In genomic region chr6:49214928-49215747, GRCm38 (mm10) we compare ENCODE assay signal across 8 mouse cellular contexts. TPM values are rescaled to one million over a fixed set of nuclear protein-coding genes. Genes with fewer than 3 reads are reported as not detected.
DNase-seq lines count a peak whose midpoint lies in the region; ATAC-seq and TF ChIP-seq lines count a peak whose summit lies in the region.

Igf2bp3 (minus strand) TSS chr6:49214957.

- DNase-seq in cerebellum, postnatal 14 days: peak; percentile 33 to 38
- DNase-seq in cerebellum, adult 11-12 months: no peak
- peak; percentile 84 for DNase-seq in ES-E14 (ENCODE audit: low read depth, low spot score)
- DNase-seq in spleen, postnatal 10 days (ENCODE audit: low spot score in 2 of 2): peak; percentile 77 to 90
- no peak for DNase-seq in layer of hippocampus, adult 18-20 months (ENCODE audit: low spot score in 2 of 2)

- in situ Hi-C loops in ES-E14 (cut with MboI; ENCODE audit: low sequenced_read_pairs in 2 of 2, unreplicated experiment in 2 of 2): no loop called here

- no peaks in the 10 kb centered on the region for H3K9me3 ChIP-seq in ES-E14 (ENCODE audit: control insufficient read depth, insufficient read depth, low read depth, low read length)
- no peaks in the 10 kb centered on the region for H3K9me3 ChIP-seq in embryonic facial prominence, embryonic 12.5 days
- no peaks in the 10 kb centered on the region for H3K9me3 ChIP-seq in hindbrain, embryonic 12.5 days (replicated peaks)
- H3K9me3 ChIP-seq in liver, embryonic 16.5 days (replicated peaks; ENCODE audit: control insufficient read depth, low read length): no peaks in the 10 kb centered on the region

- peak within 1 kb of the TSS; percentile 91 for H3K9ac ChIP-seq in ES-E14 (ENCODE audit: insufficient read depth, low read depth, low read length, poor library complexity, severe bottlenecking)
- peak within 1 kb of the TSS; percentile 99 for H3K9ac ChIP-seq in embryonic facial prominence, embryonic 12.5 days
- H3K9ac ChIP-seq in hindbrain, embryonic 12.5 days: peak within 1 kb of the TSS; percentile 97
- peak within 1 kb of the TSS; percentile 76 for H3K9ac ChIP-seq in liver, embryonic 16.5 days (ENCODE audit: low read depth, low read length)

- WGBS in embryonic facial prominence, embryonic 12.5 days: 1% methylated on average over 68 of the region's 68 CpGs
- WGBS in hindbrain, embryonic 12.5 days: under 1% methylated on average over 66 of the region's 68 CpGs
- WGBS in liver, embryonic 16.5 days (ENCODE audit: insufficient replicate concordance): under 1% methylated on average over 62 of the region's 68 CpGs

- ATAC-seq in embryonic facial prominence, embryonic 12.5 days (ENCODE audit: insufficient number of reproducible peaks, insufficient read depth, low FRiP score, low TSS enrichment): peak; percentile 80
- ATAC-seq in hindbrain, embryonic 12.5 days (ENCODE audit: low FRiP score): peak; percentile 82
- ATAC-seq in liver, embryonic 16.5 days (ENCODE audit: low read depth): peak; percentile 71

- peak within 1 kb of the TSS; percentile 89 to 90 for H3K4me3 ChIP-seq in ES-E14 (ENCODE audit: insufficient read depth in 1 of 2, low read depth in 1 of 2, low read length in 2 of 2, poor library complexity in 1 of 2, severe bottlenecking in 1 of 2)
- H3K4me3 ChIP-seq in embryonic facial prominence, embryonic 12.5 days: peak within 1 kb of the TSS; percentile 88
- peak within 1 kb of the TSS; percentile 97 for H3K4me3 ChIP-seq in hindbrain, embryonic 12.5 days
- peak within 1 kb of the TSS; percentile 71 for H3K4me3 ChIP-seq in liver, embryonic 16.5 days (ENCODE audit: low read depth, low read length)

- H3K4me2 ChIP-seq in embryonic facial prominence, embryonic 12.5 days (replicated peaks): peak within 1 kb of the TSS; percentile 91
- H3K4me2 ChIP-seq in hindbrain, embryonic 12.5 days (replicated peaks): peak within 1 kb of the TSS; percentile 91
- peak within 1 kb of the TSS; percentile 97 for H3K4me2 ChIP-seq in liver, embryonic 16.5 days (ENCODE audit: low read depth, low read length)

- peak within 1 kb of the TSS; percentile 99 for H3K27ac ChIP-seq in ES-E14 (ENCODE audit: insufficient read depth, low read depth, low read length, poor library complexity, severe bottlenecking)
- peak within 1 kb of the TSS; percentile 97 for H3K27ac ChIP-seq in embryonic facial prominence, embryonic 12.5 days
- peak within 1 kb of the TSS; percentile 98 for H3K27ac ChIP-seq in hindbrain, embryonic 12.5 days
- peak within 1 kb of the TSS; percentile 97 for H3K27ac ChIP-seq in liver, embryonic 16.5 days (ENCODE audit: low read length)

- H3K36me3 ChIP-seq in ES-E14 (ENCODE audit: control insufficient read depth, insufficient read depth, low read length, poor library complexity, severe bottlenecking): no peaks in the 10 kb centered on the region
- no peaks in the 10 kb centered on the region for H3K36me3 ChIP-seq in embryonic facial prominence, embryonic 12.5 days
- H3K36me3 ChIP-seq in hindbrain, embryonic 12.5 days: no peaks in the 10 kb centered on the region
- no peaks in the 10 kb centered on the region for H3K36me3 ChIP-seq in liver, embryonic 16.5 days (ENCODE audit: control insufficient read depth, insufficient read depth)

- peaks cover 7 to 16% of the 10 kb centered on the region in 2 experiments for H3K4me1 ChIP-seq in ES-E14 (ENCODE audit: control insufficient read depth in 2 of 2, insufficient read depth in 2 of 2, low read length in 2 of 2, poor library complexity in 1 of 2)
- peaks cover 26% of the 10 kb centered on the region for H3K4me1 ChIP-seq in embryonic facial prominence, embryonic 12.5 days
- H3K4me1 ChIP-seq in hindbrain, embryonic 12.5 days: peaks cover 32% of the 10 kb centered on the region
- H3K4me1 ChIP-seq in liver, embryonic 16.5 days (ENCODE audit: control insufficient read depth, low read depth, low read length): peaks cover 34% of the 10 kb centered on the region

- H3K27me3 ChIP-seq in embryonic facial prominence, embryonic 12.5 days: no peaks in the 10 kb centered on the region
- H3K27me3 ChIP-seq in hindbrain, embryonic 12.5 days: no peaks in the 10 kb centered on the region
- H3K27me3 ChIP-seq in liver, embryonic 16.5 days (ENCODE audit: control insufficient read depth, insufficient read depth, low read depth, low read length): no peaks in the 10 kb centered on the region

TF ChIP-seq in ES-E14, 5 proteins besides CTCF, POLR2A, EP300 and RAD21:
- TF ChIP-seq HCFC1 (IDR thresholded peaks at IDR 0.05; ENCODE audit: borderline replicate concordance, insufficient read depth, low read length): no peak
- TF ChIP-seq ZNF384 (IDR thresholded peaks at IDR 0.05; ENCODE audit: low read depth, low read length): peak; percentile 98

RNA-seq across cellular contexts. Expression of gene Igf2bp3, which starts in this region (rescaled TPM):
- 20.0 and 32.8 TPM in 2 replicates for total RNA-seq in ES-E14 (2012; rRNA removed)
- 109 TPM in 2 replicates for polyA plus RNA-seq in embryonic facial prominence, embryonic 12.5 days (2016; fragmentation: Nextera tagmentation; extraction: Ambion mirVana)
- 95.3 and 100 TPM in 2 replicates for polyA plus RNA-seq in hindbrain, embryonic 12.5 days (2016; fragmentation: Nextera tagmentation; extraction: Ambion mirVana)
- polyA plus RNA-seq in liver, embryonic 16.5 days (2015; fragmentation: Nextera tagmentation; extraction: Ambion mirVana): 16.4 and 17.9 TPM in 2 replicates
- total RNA-seq in layer of hippocampus, adult 18-20 months (2021): not detected

Comparison
In these comparisons a context has a peak if more than half of its experiments do, and no peak if none do; other contexts are left out.
1. RNA of gene Igf2bp3 (total RNA-seq): 20.0 to 32.8 TPM in ES-E14; not detected in layer of hippocampus, adult 18-20 months; every median in the first group is over 10 times any median in the second.
2. DNase-seq: peak in cerebellum, postnatal 14 days (2 of 2), ES-E14 (single experiment) and spleen, postnatal 10 days (2 of 2); none in cerebellum, adult 11-12 months (single experiment) and layer of hippocampus, adult 18-20 months (0 of 2).
3. Peak in every context shown above with its lines, with median percentiles within 50 percentile points of each other: H3K27ac ChIP-seq, H3K4me3 ChIP-seq, H3K9ac ChIP-seq, ATAC-seq and H3K4me2 ChIP-seq.